Mouse (Mus musculus) olfactory bulb, adult 2 months (tissue): ENCODE results near the gene Pik3ip1.

Experiments
- CTCF ChIP-seq: fragments of 200-500 bp; IDR thresholded peaks from 2 replicates; pipeline ENCODE4 v1.5.1; 2012; ENCODE audit warnings: low read depth, mild to moderate bottlenecking, low read length, moderate library complexity; ENCODE audit not compliant: insufficient read depth
- POLR2A ChIP-seq: fragments of 200-500 bp; IDR thresholded peaks from 2 replicates; pipeline ENCODE4 v1.6.1; 2012; ENCODE audit warnings: mild to moderate bottlenecking, low read depth, low read length, moderate library complexity; ENCODE audit not compliant: insufficient read depth

- TF ChIP-seq CTCF, result no peak
- TF ChIP-seq POLR2A, result no peak
These were observed 22.3 kb upstream of the Pik3ip1 start for GRCm38 (mm10) chr11:3307875-3308274.
